Mouse (Mus musculus) midbrain, embryonic 16.5 days (tissue): ENCODE data around the gene Itfg2. TPM values are rescaled to one million over a fixed set of nuclear protein-coding genes. Genes with fewer than 3 reads are reported as not detected.
"Not testable (repeated sequence)": the region's sequence is repeated elsewhere in the genome, so short reads cannot be mapped to it uniquely, and the experiment has no call there.

Experiments
- ATAC-seq: fragments of 200-750 bp; cut with Nextera tagmentation; 2 replicates; pipeline ENCODE4 v1.8.0; 2017; ENCODE audit warnings: moderate TSS enrichment
- H3K27ac ChIP-seq: fragments of 300-500 bp; sonication (generic); 2 replicates; pipeline ENCODE4 v1.5.1; 2014; ENCODE audit warnings: mild to moderate bottlenecking, low read length, mixed read lengths
- H3K27me3 ChIP-seq: fragments of 300-500 bp; sonication (generic); 2 replicates; pipeline ENCODE4 v1.6.1; 2014; ENCODE audit warnings: low read depth, low read length, mixed read lengths; ENCODE audit not compliant: control insufficient read depth, insufficient read depth
- H3K36me3 ChIP-seq: fragments of 300-500 bp; sonication (generic); 2 replicates; pipeline ENCODE4 v1.6.1; 2014; ENCODE audit warnings: mild to moderate bottlenecking, low read length, moderate library complexity, mixed read lengths; ENCODE audit not compliant: control insufficient read depth, insufficient read depth
- H3K4me1 ChIP-seq: fragments of 300-500 bp; sonication (generic); 2 replicates; pipeline ENCODE4 v1.6.1; 2014; ENCODE audit warnings: mild to moderate bottlenecking, low read length, mixed read lengths; ENCODE audit not compliant: control insufficient read depth, insufficient read depth
- H3K4me2 ChIP-seq: fragments of 300-500 bp; sonication (generic); 2 replicates; pipeline ENCODE4 v1.6.1; 2014; ENCODE audit warnings: mild to moderate bottlenecking, low read length, mixed read lengths
- H3K4me3 ChIP-seq: fragments of 300-500 bp; sonication (generic); 2 replicates; pipeline ENCODE4 v1.5.1; 2014; ENCODE audit warnings: low read depth, mild to moderate bottlenecking, low read length, moderate library complexity, mixed read lengths
- H3K9ac ChIP-seq: fragments of 300-500 bp; sonication (generic); 2 replicates; pipeline ENCODE4 v1.6.1; 2014; ENCODE audit warnings: low read depth, low read length, mixed read lengths
- H3K9me3 ChIP-seq: fragments of 300-500 bp; sonication (generic); replicated peaks from 2 replicates; pipeline ENCODE4 v1.6.1; 2014; ENCODE audit warnings: mild to moderate bottlenecking, low read length, mixed read lengths; ENCODE audit not compliant: control insufficient read depth, poor library complexity, severe bottlenecking
- WGBS: fragments of 180-500 bp; shearing (Covaris S2); extraction: QIAGEN DNeasy Blood & Tissue Kit; methylation state at CpG from one replicate; pipeline ENCODE4 v1.1.7; 2014; 5-methylcytosine and 5-hydroxymethylcytosine counted together
- polyA plus RNA-seq: library from polyadenylated mRNA; unstranded; fragments of >200 nt; fragmentation: Nextera tagmentation; extraction: Ambion mirVana; gene quantifications from 2 replicates; pipeline ENCODE4 v1.2.1, GENCODE M21; 2015

Gene Itfg2
- polyA plus RNA-seq, 1 experiment from 2014 or later = 48.8 TPM

DNA sequence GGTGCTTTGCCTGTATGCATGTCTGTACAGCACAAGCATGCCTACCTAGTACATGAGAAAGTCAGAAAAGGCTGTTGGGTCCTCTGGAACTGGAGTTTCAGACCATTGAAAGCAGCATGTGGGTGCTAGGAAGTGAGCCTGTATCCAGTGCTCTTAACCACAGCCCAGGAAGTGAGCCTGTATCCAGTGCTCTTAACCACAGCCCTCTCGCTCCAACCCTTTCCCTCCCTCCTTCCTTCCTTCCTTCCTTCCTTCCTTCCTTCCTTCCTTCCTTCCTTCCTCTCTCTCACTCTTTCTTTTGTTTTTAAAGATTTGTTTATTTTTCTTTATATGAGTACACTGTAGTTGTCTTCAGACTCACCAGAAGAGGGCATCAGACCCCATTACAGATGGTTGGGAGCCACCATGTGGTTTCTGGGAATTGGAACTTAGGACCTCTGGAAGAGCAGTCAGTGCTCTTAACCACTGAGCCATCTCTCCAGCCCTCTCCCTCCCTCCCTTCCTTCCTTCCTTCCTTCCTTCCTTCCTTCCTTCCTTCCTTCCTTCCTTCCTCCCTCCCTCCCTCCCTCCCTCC lies 44.0 kb downstream of the Itfg2 start:
- H3K36me3 ChIP-seq, ATAC-seq, H3K27ac ChIP-seq, H3K4me3 ChIP-seq, H3K9ac ChIP-seq, H3K27me3 ChIP-seq, H3K4me2 ChIP-seq, H3K4me1 ChIP-seq, H3K9me3 ChIP-seq: not testable (repeated sequence)
- WGBS = 56% methylated on average over 1 of the region's 1 CpGs

DNA sequence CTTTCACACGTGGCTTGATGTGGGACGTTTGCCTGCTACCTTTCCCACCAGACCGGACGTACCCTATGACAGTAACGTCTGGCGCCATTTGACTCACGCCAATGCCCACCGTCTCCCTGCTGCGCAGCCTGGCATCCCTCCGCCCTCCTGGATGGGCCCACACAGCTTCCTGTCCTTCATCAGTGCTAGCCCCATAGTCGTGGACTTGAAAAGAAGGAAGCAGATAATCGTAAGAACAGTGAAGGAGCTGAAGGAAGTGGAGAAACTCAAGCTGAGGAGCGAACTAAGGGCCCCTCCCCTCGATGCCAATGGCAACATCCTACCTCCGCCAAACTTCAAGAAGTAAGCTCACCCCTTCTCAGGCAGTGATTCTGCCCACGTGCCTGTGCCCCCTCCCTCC lies 45.1 kb downstream of the Itfg2 start:
- H3K27ac ChIP-seq = no peak overlapping the region
- 84% methylated on average over 16 of the region's 16 CpGs for WGBS
- no peaks in the 10 kb centered on the region for H3K36me3 ChIP-seq
- H3K27me3 ChIP-seq = no peaks in the 10 kb centered on the region
- H3K9me3 ChIP-seq = no peaks in the 10 kb centered on the region
- H3K9ac ChIP-seq = no peak overlapping the region
- H3K4me2 ChIP-seq = no peak overlapping the region
- no peak for ATAC-seq
- H3K4me3 ChIP-seq = no peak overlapping the region
- peaks cover 6% of the 10 kb centered on the region for H3K4me1 ChIP-seq

GRCm38 (mm10) chr6:128376371-128377085 lies 48.2 kb downstream of the Itfg2 start:
- Histone ChIP-seq H3K4me2 (no peak overlapping the region), H3K9ac (no peak overlapping the region), H3K4me3 (no peak overlapping the region), H3K36me3 (no peaks in the 10 kb centered on the region), H3K27me3 (no peaks in the 10 kb centered on the region), H3K27ac (no peak overlapping the region), H3K4me1 (peaks cover 7% of the 10 kb centered on the region), H3K9me3 (no peaks in the 10 kb centered on the region)
- no peak for ATAC-seq
- WGBS = 94% methylated on average over 17 of the region's 17 CpGs

DNA sequence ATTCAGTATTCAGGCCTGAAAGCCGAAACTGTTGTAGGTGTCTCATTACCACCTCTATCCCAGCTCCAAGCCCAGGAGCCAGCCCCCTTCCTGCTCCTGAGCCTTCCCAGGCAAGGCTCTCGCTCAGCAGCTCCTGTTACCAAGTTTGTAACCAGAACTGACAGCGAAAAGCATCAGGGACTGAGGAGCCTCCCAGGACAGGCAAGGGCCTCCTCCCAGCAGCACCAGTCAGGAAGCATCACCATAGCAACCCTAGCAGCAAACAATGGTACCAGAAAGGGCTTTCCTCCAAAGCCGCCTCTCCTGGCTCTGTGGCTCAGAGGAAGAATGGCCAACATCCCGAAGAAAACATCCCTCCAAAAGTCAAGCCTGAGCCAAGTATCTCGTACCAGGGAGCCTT lies 49.5 kb downstream of the Itfg2 start, which contains the start of the genes Tex52 and Gm44596:
Gene Tex52 (plus strand): TSS at position 265 of the 400 bp plus-strand sequence.
Gene Gm44596 (plus strand): TSS at position 312 of the 400 bp plus-strand sequence.
- no peak within 1 kb of the TSS for H3K9ac ChIP-seq
- H3K4me3 ChIP-seq = no peak within 1 kb of the TSS
- no peaks in the 10 kb centered on the region for H3K27me3 ChIP-seq
- peak; percentile 81 for ATAC-seq
- H3K27ac ChIP-seq = peak within 1 kb of the TSS; percentile 9; the same call in 1 of the 2 replicates
- no peaks in the 10 kb centered on the region for H3K9me3 ChIP-seq
- peak within 1 kb of the TSS; percentile 7; the same call in 1 of the 2 replicates for H3K4me2 ChIP-seq
- H3K36me3 ChIP-seq = no peaks in the 10 kb centered on the region
- WGBS = 11% methylated on average over 6 of the region's 6 CpGs
- peaks cover 7% of the 10 kb centered on the region for H3K4me1 ChIP-seq

DNA sequence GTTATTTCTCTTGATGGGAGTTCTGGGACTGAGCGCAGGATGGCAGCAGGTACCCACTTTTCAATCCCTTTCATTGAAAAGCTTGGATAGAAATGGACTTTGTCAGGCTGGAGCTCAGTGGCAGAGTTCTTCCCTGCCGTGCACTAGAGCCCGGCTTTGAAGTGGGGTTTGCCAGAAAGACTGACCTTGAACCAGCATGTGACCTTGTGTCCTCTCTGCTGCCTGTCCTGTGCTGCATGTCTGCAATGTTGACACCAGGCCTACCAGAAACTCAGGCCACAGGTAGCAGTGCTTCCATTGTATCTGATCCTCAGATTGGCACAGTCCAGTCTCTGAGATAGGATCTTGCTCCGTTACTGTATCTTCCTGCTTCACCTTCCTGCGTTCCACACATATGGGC lies 54.7 kb downstream of the Itfg2 start:
- no peak for ATAC-seq
- H3K9ac ChIP-seq = no peak overlapping the region
- no peaks in the 10 kb centered on the region for H3K27me3 ChIP-seq
- peaks cover 5% of the 10 kb centered on the region for H3K4me1 ChIP-seq
- 88% methylated on average over 5 of the region's 5 CpGs for WGBS
- no peaks in the 10 kb centered on the region for H3K36me3 ChIP-seq
- no peak overlapping the region for H3K4me2 ChIP-seq
- H3K4me3 ChIP-seq = no peak overlapping the region
- no peaks in the 10 kb centered on the region for H3K9me3 ChIP-seq
- H3K27ac ChIP-seq = no peak overlapping the region

DNA sequence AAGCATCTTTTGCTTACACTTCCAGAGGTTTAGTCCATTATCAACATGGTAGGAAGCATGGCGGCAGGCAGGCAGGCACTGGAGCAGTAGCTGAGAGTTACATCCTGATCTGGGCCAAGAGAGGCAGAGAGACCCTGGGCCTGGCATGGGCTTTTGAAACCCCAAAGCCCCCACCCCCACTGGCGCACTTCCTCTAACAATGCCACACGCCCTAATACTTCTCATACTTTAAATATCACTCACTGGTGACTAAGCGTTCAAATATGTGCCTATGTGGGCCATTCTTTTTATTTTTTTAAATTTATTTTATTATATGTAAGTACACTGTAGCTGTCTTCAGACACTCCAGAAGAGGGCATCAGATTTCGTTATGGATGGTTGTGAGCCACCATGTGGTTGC lies 58.3 kb downstream of the Itfg2 start:
- no peak overlapping the region for H3K27ac ChIP-seq
- no peaks in the 10 kb centered on the region for H3K36me3 ChIP-seq
- H3K4me3 ChIP-seq = no peak overlapping the region
- no peak for ATAC-seq
- H3K4me1 ChIP-seq = peaks cover 7% of the 10 kb centered on the region
- H3K9me3 ChIP-seq = no peaks in the 10 kb centered on the region
- H3K4me2 ChIP-seq = no peak overlapping the region
- no peak overlapping the region for H3K9ac ChIP-seq
- no peaks in the 10 kb centered on the region for H3K27me3 ChIP-seq
- 95% methylated on average over 5 of the region's 5 CpGs for WGBS

DNA sequence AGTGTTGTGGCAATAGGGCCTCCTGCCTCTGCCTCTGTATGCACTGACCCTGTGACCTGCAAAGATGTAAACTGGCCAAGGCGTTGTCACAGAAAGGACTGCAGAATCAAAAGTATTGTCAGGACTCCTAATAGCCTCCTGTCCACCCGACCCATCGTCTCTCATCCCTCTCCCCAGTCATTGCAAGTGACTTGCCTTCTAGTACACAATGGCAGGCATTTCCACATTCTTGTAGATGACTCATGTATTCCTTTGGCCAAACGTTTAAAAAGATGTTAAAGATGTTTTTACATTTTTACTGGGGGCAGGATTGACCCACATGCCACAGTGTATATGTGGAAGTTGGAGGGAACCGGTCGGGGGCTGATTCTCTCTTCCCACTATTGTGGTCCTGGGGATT lies 60.0 kb downstream of the Itfg2 start:
- Histone ChIP-seq H3K36me3 (no peaks in the 10 kb centered on the region), H3K4me2 (no peak overlapping the region), H3K4me3 (no peak overlapping the region), H3K27me3 (no peaks in the 10 kb centered on the region), H3K27ac (no peak overlapping the region), H3K4me1 (peaks cover 16% of the 10 kb centered on the region), H3K9me3 (no peaks in the 10 kb centered on the region), H3K9ac (no peak overlapping the region)
- ATAC-seq = no peak
- WGBS = 75% methylated on average over 6 of the region's 6 CpGs

- H3K27ac ChIP-seq = peak overlapping the region; percentile 88; the same call in 1 of the 2 replicates
- no peaks in the 10 kb centered on the region for H3K27me3 ChIP-seq
- peak; percentile 66 for ATAC-seq
- peaks cover 18% of the 10 kb centered on the region for H3K4me1 ChIP-seq
- H3K4me2 ChIP-seq = peak overlapping the region; percentile 100
- H3K9me3 ChIP-seq = no peaks in the 10 kb centered on the region
- peak overlapping the region; percentile 90 for H3K9ac ChIP-seq
- H3K4me3 ChIP-seq = peak overlapping the region; percentile 93
- H3K36me3 ChIP-seq = no peaks in the 10 kb centered on the region
- WGBS = 1% methylated on average over 44 of the region's 46 CpGs
Measured at GRCm38 (mm10) chr6:128363007-128363825, 61.5 kb downstream of the Itfg2 start.
